Mouse (Mus musculus) naive thymus-derived CD4-positive, alpha-beta T cell, adult 5 months (primary cell): ENCODE data around the gene Podxl. TPM values are rescaled to one million over a fixed set of nuclear protein-coding genes. Genes with fewer than 3 reads are reported as not detected.

Source experiments
- polyA plus RNA-seq: library from polyadenylated mRNA; unstranded; fragments of 100-300 nt; shearing (Covaris generic); gene quantifications from one replicate; pipeline ENCODE4 v1.2.1, GENCODE M21; 2017

Gene Podxl
- polyA plus RNA-seq = not detected

GRCm38 (mm10) chr6:31563235-31564181, at the start of gene Podxl:
TSS of gene Podxl (minus strand) at chr6:31563981.

Other genes starting within 250 kb of the Podxl start
- 285 TPM for gene Mkln1, start 165.2 kb downstream of the Podxl start, polyA plus RNA-seq